Mouse (Mus musculus) left cerebral cortex, postnatal 25 days (tissue): ENCODE data around the gene Adnp. TPM values are rescaled to one million over a fixed set of nuclear protein-coding genes. Genes with fewer than 3 reads are reported as not detected.

Source experiments
- DNase-seq, 2 experiments: peaks; one replicate each; pipeline ENCODE4 v3.0.0; 2022; ENCODE audit warnings: low spot score in 2 of 2, mixed read lengths in 1 of 2
- intact Hi-C: fragments of 180-260 bp; cut with DNase I; formaldehyde crosslinking; loops from one replicate; pipeline ENCODE4 v1.15.1; 2025
- total RNA-seq, 2 experiments: library from RNA; stranded (reverse); gene quantifications; 2 replicates each; pipeline ENCODE4 v1.2.3; 2021

The Adnp gene
- total RNA-seq, 2 experiments from 2014 or later: 79.6 to 83.3 TPM

- DNase-seq: no peak
- intact Hi-C loops: no loop called here
These were observed 7.0 kb upstream of the Adnp start for GRCm38 (mm10) chr2:168213788-168214397.

DNA sequence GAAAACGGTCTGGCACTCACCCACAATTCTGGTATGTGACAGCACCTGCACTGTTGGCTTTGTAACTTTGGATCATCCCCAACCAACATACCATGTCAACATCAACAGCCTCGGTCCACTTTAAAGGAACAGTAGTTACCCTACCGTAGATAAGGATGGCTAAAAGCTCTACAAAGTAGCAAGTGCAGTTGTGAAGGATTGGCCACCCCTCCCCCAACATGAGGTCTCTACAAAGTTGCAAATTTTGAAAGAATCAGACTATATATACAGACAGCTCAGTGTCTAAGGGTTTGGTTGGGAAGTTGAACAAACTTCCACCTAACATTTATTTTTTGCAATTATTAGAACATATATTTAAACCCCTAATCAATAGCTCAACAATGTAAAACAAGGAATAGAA lies 971 bp upstream of the Adnp start:
- intact Hi-C loops: loop anchor here (1.0 to 2.0 kb wide), 3 partner anchors 17 to 79 kb away; partner anchors contain the start of genes Dpm1, Gm20716 and Mocs3

GRCm38 (mm10) chr2:168205681-168206631 lies 956 bp downstream of the Adnp start:
- intact Hi-C loops: loop anchor here (1.0 to 2.0 kb wide), 2 partner anchors 77 to 89 kb away; no protein-coding TSS in a partner anchor
- peak in 1 of 2 experiments; percentile 38 for DNase-seq

More for the DNA sequence above, 971 bp upstream of the Adnp start:
- DNase-seq: no peak

GRCm38 (mm10) chr2:168205265-168205664 lies 1.6 kb downstream of the Adnp start:
- intact Hi-C loops: loop anchor here (1.0 kb wide), 1 partner anchor 88 kb away; no protein-coding TSS in a partner anchor

GRCm38 (mm10) chr2:168204476-168204999 lies 2.4 kb downstream of the Adnp start:
- no peak for DNase-seq
- intact Hi-C loops: no loop called here

More at GRCm38 (mm10) chr2:168205265-168205664, 1.6 kb downstream of the Adnp start:
- peak; percentile 90 to 96 for DNase-seq

- DNase-seq: no peak
- intact Hi-C loops: no loop called here
These were observed 6.8 kb downstream of the Adnp start for GRCm38 (mm10) chr2:168200014-168200691.

- intact Hi-C loops: no loop called here
- no peak for DNase-seq
These were observed 7.4 kb downstream of the Adnp start for GRCm38 (mm10) chr2:168199476-168199875.

DNA sequence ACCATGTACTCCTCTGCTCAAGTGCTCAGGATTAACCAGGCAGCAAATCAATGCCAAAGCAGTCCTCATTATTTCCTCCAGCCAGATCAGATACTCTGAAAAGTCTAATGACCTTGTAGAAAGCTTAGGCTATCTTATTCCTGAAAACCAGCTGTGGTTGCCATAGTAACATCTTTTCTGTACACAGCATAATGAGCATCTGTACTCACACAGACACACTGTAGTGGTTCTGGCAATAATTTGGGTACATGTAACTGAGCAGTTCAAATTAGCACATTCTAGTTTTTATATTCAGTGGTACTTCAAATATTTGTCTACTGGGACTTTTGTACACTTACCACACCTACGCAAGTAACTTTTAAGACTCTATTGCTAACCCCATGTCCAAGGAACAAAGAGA lies 8.5 kb downstream of the Adnp start:
- no peak for DNase-seq
- intact Hi-C loops: no loop called here

DNA sequence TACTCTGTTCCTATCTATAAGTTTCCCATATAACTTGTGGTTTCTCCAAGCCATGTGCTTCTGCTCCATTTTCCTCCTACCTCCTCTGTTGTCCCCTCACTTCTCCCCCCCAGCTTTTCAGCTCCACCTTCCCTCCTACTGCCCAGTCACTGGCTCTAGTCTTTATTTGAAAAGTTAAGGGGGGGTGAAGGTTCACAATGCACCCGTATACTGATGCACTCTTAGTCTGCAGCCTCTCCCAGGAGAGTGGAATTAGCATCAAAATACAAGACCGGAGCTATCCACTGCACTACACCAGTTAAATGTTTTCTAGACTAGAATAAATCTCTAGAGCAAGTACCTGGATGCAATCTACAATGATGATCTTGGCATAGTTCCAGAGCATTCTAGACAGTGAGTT lies 11.2 kb downstream of the Adnp start:
- no peak for DNase-seq
- intact Hi-C loops: no loop called here

- intact Hi-C loops: no loop called here
These were observed 13.2 kb downstream of the Adnp start for GRCm38 (mm10) chr2:168193685-168194084.

GRCm38 (mm10) chr2:168191856-168192255 lies 15.1 kb downstream of the Adnp start:
- DNase-seq: no peak
- intact Hi-C loops: no loop called here

More at GRCm38 (mm10) chr2:168193685-168194084, 13.2 kb downstream of the Adnp start:
- DNase-seq: no peak

GRCm38 (mm10) chr2:168175946-168176345 lies 31.0 kb downstream of the Adnp start:
- intact Hi-C loops: no loop called here
- DNase-seq: no peak

DNA sequence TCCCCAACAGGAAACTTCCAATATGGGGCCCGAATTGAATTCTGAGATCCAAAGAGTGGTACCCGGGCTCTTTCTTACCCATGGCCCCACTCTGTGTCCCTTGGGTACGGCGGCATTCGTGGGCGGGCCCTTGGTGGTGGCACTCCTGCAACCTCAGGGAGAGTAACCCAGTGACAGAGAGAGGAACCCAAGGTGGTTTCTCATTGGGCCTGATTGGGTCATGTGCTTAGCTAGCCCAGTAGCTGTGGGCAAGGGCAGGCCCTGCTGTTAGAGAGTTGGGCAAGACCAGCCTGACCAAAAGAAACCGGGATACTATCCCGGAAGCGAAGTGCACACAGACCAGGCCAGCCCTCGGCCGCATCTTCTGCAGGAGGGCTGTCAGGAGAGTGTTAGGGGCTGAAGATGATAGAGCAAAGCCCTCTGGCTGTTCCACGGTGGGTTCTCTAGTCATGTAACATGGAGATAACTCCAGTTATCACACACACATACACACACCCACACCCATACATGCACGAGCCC lies 36.7 kb downstream of the Adnp start:
- DNase-seq: peak in 1 of 2 experiments; percentile 28
- intact Hi-C loops: no loop called here

- intact Hi-C loops: no loop called here
- DNase-seq: no peak
These were observed 37.2 kb downstream of the Adnp start for GRCm38 (mm10) chr2:168169800-168170113.

GRCm38 (mm10) chr2:168168892-168169799 lies 37.8 kb downstream of the Adnp start:
- intact Hi-C loops: no loop called here
- DNase-seq: no peak

- intact Hi-C loops: no loop called here
- no peak for DNase-seq
These were observed 39.1 kb downstream of the Adnp start for GRCm38 (mm10) chr2:168167781-168168180.

DNA sequence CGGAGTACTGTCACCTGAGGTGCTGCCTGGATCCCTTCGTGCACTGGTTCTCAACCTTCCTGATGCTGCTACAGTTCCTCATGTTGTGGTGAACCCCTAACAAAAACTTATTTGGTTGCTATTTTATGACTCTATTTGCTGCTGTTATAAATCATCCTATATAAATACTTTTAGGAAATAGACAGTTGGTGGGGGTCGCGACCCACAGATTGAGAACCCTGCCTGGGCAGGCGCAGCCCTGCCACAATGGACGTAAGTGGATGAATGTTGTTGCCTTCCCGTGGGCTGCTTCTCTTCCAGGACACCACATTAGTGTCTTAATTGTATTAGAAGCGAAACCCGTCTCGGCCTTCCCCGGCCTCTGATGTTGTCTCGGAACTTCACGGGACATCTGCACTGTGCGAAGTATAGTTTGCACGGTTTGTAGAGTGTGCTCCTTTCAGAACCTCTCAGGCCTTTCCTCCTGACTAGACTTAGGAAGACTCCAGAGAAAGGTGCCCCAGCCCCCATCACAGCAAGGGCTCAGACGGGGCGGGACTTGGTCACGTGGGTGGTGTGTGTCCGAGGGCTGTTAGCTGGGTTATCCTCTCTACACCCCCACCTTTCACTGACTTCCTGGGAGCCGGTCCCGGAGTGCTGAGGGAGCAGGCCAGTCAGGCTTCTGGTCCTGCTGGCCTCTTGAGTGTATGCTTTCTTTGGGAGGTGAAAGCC lies 40.0 kb downstream of the Adnp start:
- intact Hi-C loops: no loop called here
- no peak for DNase-seq

DNA sequence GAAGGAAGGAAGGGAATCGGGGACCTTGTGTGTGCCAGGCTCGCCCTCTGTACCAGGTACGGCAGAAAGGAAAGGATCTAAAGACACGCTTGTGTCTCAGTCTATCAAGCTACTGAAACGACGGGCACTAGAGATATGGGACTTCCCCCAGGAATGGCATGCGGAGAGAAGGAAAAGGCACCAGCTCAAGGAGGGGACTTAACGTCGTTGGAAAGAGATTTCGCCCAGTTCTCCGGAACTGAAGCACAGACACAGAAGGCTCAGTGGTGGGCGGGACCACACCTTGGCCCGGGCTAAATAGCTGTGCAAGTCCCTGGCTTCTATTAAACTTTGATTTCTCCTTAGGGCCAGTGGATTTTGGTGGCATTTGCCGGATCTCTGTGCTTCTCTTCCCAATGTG lies 44.9 kb downstream of the Adnp start:
- intact Hi-C loops: no loop called here
- no peak for DNase-seq
